Mouse (Mus musculus) CH12.LX (cell line): ENCODE data around the gene Dcaf15. TPM values are rescaled to one million over a fixed set of nuclear protein-coding genes. Genes with fewer than 3 reads are reported as not detected.

Experiments used
- DNase-seq: peaks from one replicate; pipeline ENCODE4 v3.0.0-alpha.2; 2013; ENCODE audit errors: extremely low read depth
- H3K27ac ChIP-seq: 2 replicates; pipeline ENCODE4 v1.5.1; 2012; ENCODE audit warnings: low read depth, mild to moderate bottlenecking, control low read depth, moderate library complexity; ENCODE audit not compliant: insufficient read depth
- H3K27me3 ChIP-seq: replicated peaks from 2 replicates; pipeline ENCODE3; 2012; ENCODE audit warnings: inconsistent platforms
- H3K36me3 ChIP-seq, 2 experiments: replicated peaks in 1 of 2; 2 replicates each; pipeline versions ENCODE3 to v1.6.1; 2012; ENCODE audit warnings: inconsistent platforms in 1 of 2, low read length in 1 of 2, mild to moderate bottlenecking in 1 of 2, mixed read lengths in 1 of 2, moderate library complexity in 1 of 2; ENCODE audit not compliant: control insufficient read depth in 1 of 2, insufficient read depth in 1 of 2
- H3K4me1 ChIP-seq, 2 experiments: 2 replicates each; pipeline ENCODE4 v1.6.1; 2012; ENCODE audit warnings: inconsistent platforms in 1 of 2, moderate library complexity in 1 of 2; ENCODE audit not compliant: insufficient read depth in 2 of 2, control insufficient read depth in 1 of 2
- H3K4me2 ChIP-seq: 2 replicates; pipeline ENCODE4 v1.6.1; 2012; ENCODE audit warnings: low read depth, mild to moderate bottlenecking, control low read depth; ENCODE audit not compliant: poor library complexity, insufficient read depth, severe bottlenecking
- H3K4me3 ChIP-seq, 3 experiments: fragments of 150-350 bp in 1 of 3; sonication (generic) in 1 of 3; replicated peaks in 1 of 3; 2 replicates each; pipeline versions ENCODE3 to v1.5.1; 2011 to 2012; ENCODE audit warnings: low read depth in 2 of 3, low read length in 2 of 3, mild to moderate bottlenecking in 2 of 3, moderate library complexity in 2 of 3, control low read depth in 1 of 3, improper control_type of control experiment in 1 of 3, inconsistent platforms in 1 of 3, mixed read lengths in 1 of 3; ENCODE audit not compliant: poor library complexity in 1 of 3
- H3K79me2 ChIP-seq: replicated peaks from 2 replicates; pipeline ENCODE4 v1.6.1; 2012; ENCODE audit warnings: mild to moderate bottlenecking, moderate library complexity; ENCODE audit not compliant: control insufficient read depth, poor library complexity, insufficient read depth, severe bottlenecking; ENCODE audit errors: extremely low read depth
- H3K9ac ChIP-seq: 2 replicates; pipeline ENCODE4 v1.6.1; 2012; ENCODE audit warnings: low read depth, mild to moderate bottlenecking, control low read depth, moderate library complexity; ENCODE audit not compliant: insufficient read depth
- H3K9me3 ChIP-seq: replicated peaks from 2 replicates; pipeline ENCODE3; 2012; ENCODE audit warnings: low read length, inconsistent platforms, mixed read lengths
- BHLHE40 ChIP-seq: IDR thresholded peaks from 2 replicates; pipeline ENCODE4 v1.6.1; 2011; ENCODE audit warnings: mild to moderate bottlenecking, low read depth, low read length, improper control_type of control experiment
- CHD1 ChIP-seq: IDR thresholded peaks from 2 replicates; pipeline ENCODE4 v1.6.1; 2012; ENCODE audit warnings: low read depth, low read length, improper control_type of control experiment, inconsistent platforms
- CHD2 ChIP-seq: IDR thresholded peaks from 2 replicates; pipeline ENCODE4 v1.6.1; 2011; ENCODE audit warnings: low read length, improper control_type of control experiment
- CTCF ChIP-seq, 2 experiments: IDR thresholded peaks in 1 of 2; conservative IDR thresholded peaks in 1 of 2; 2 replicates each; pipeline ENCODE4 v1.5.1; 2011 to 2012; ENCODE audit warnings: low read depth in 2 of 2, low read length in 2 of 2, improper control_type of control experiment in 1 of 2, inconsistent platforms in 1 of 2, mild to moderate bottlenecking in 1 of 2, moderate library complexity in 1 of 2
- E2F4 ChIP-seq: IDR thresholded peaks from 2 replicates; pipeline ENCODE4 v1.6.1; 2011; ENCODE audit warnings: low read depth, low read length, improper control_type of control experiment; ENCODE audit not compliant: insufficient replicate concordance
- ELF1 ChIP-seq: IDR thresholded peaks from 2 replicates; pipeline ENCODE4 v1.6.1; 2014; ENCODE audit warnings: low read depth, mild to moderate bottlenecking, inconsistent platforms, low read length, improper control_type of control experiment
- EP300 ChIP-seq: IDR thresholded peaks from 2 replicates; pipeline ENCODE4 v1.6.1; 2011; ENCODE audit warnings: low read length, improper control_type of control experiment
- ETS1 ChIP-seq: conservative IDR thresholded peaks from 2 replicates; pipeline ENCODE4 v1.6.1; 2012; ENCODE audit warnings: low read depth, mild to moderate bottlenecking, inconsistent platforms, low read length, improper control_type of control experiment, moderate library complexity
- GABPA ChIP-seq: IDR thresholded peaks from 2 replicates; pipeline ENCODE4 v1.6.1; 2012; ENCODE audit warnings: low read depth, low read length, improper control_type of control experiment, inconsistent platforms; ENCODE audit not compliant: insufficient replicate concordance
- HCFC1 ChIP-seq: IDR thresholded peaks from 2 replicates; pipeline ENCODE4 v1.6.1; 2012; ENCODE audit warnings: low read depth, mild to moderate bottlenecking, inconsistent platforms, low read length, improper control_type of control experiment
- IRF4 ChIP-seq: IDR thresholded peaks from 2 replicates; pipeline ENCODE4 v1.6.1; 2014; ENCODE audit warnings: low read depth, mild to moderate bottlenecking, inconsistent platforms, low read length, improper control_type of control experiment
- JUN ChIP-seq: IDR thresholded peaks from 2 replicates; pipeline ENCODE4 v1.6.1; 2011; ENCODE audit warnings: low read depth, mild to moderate bottlenecking, low read length, improper control_type of control experiment, moderate library complexity; ENCODE audit not compliant: insufficient read depth
- JUND ChIP-seq: conservative IDR thresholded peaks from 2 replicates; pipeline ENCODE4 v1.6.1; 2011; ENCODE audit warnings: low read depth, low read length, improper control_type of control experiment
- KAT2A ChIP-seq: IDR thresholded peaks from 2 replicates; pipeline ENCODE4 v1.6.1; 2012; ENCODE audit warnings: low read length, improper control_type of control experiment, inconsistent platforms; ENCODE audit not compliant: insufficient replicate concordance
- MAFK ChIP-seq: IDR thresholded peaks from 2 replicates; pipeline ENCODE4 v1.6.1; 2011; ENCODE audit warnings: low read length, improper control_type of control experiment; ENCODE audit not compliant: insufficient replicate concordance
- MAX ChIP-seq: IDR thresholded peaks from 2 replicates; pipeline ENCODE4 v1.6.1; 2011; ENCODE audit warnings: low read length, improper control_type of control experiment
- MAZ ChIP-seq: IDR thresholded peaks from 2 replicates; pipeline ENCODE4 v1.6.1; 2012; ENCODE audit warnings: low read depth, mild to moderate bottlenecking, inconsistent platforms, low read length, improper control_type of control experiment, moderate library complexity
- MEF2A ChIP-seq: IDR thresholded peaks from 2 replicates; pipeline ENCODE4 v1.6.1; 2014; ENCODE audit warnings: low read depth, mild to moderate bottlenecking, inconsistent platforms, low read length, improper control_type of control experiment, borderline replicate concordance
- MXI1 ChIP-seq: IDR thresholded peaks from 2 replicates; pipeline ENCODE4 v1.6.1; 2011; ENCODE audit warnings: mild to moderate bottlenecking, low read depth, low read length, improper control_type of control experiment
- MYC ChIP-seq: IDR thresholded peaks from 2 replicates; pipeline ENCODE4 v1.6.1; 2011; ENCODE audit warnings: low read depth, mild to moderate bottlenecking, improper control_type of control experiment, low read length
- NELFE ChIP-seq: IDR thresholded peaks from 2 replicates; pipeline ENCODE4 v1.6.1; 2011; ENCODE audit warnings: low read depth, low read length, improper control_type of control experiment
- NRF1 ChIP-seq: IDR thresholded peaks from 2 replicates; pipeline ENCODE4 v1.6.1; 2014; ENCODE audit warnings: low read depth, mild to moderate bottlenecking, inconsistent platforms, low read length, improper control_type of control experiment, moderate library complexity
- PAX5 ChIP-seq: IDR thresholded peaks from 2 replicates; pipeline ENCODE4 v1.6.1; 2012; ENCODE audit warnings: low read length, inconsistent platforms, mixed read lengths
- POLR2A ChIP-seq: IDR thresholded peaks from 2 replicates; pipeline ENCODE4 v1.6.1; 2011; ENCODE audit warnings: low read depth, mild to moderate bottlenecking, improper control_type of control experiment, low read length
- POLR2AphosphoS2 ChIP-seq: IDR thresholded peaks from 2 replicates; pipeline ENCODE4 v1.6.1; 2011; ENCODE audit warnings: low read depth, low read length, improper control_type of control experiment
- RAD21 ChIP-seq: IDR thresholded peaks from 2 replicates; pipeline ENCODE4 v1.6.1; 2011; ENCODE audit warnings: low read depth, mild to moderate bottlenecking, low read length, improper control_type of control experiment, moderate library complexity
- RCOR1 ChIP-seq: conservative IDR thresholded peaks from 2 replicates; pipeline ENCODE4 v1.6.1; 2012; ENCODE audit warnings: low read depth, mild to moderate bottlenecking, inconsistent platforms, low read length, improper control_type of control experiment
- SIN3A ChIP-seq: IDR thresholded peaks from 2 replicates; pipeline ENCODE4 v1.6.1; 2012; ENCODE audit warnings: low read length, improper control_type of control experiment, inconsistent platforms
- SMC3 ChIP-seq: IDR thresholded peaks from 2 replicates; pipeline ENCODE4 v1.6.1; 2011; ENCODE audit warnings: low read depth, low read length, improper control_type of control experiment
- TBP ChIP-seq: conservative IDR thresholded peaks from 2 replicates; pipeline ENCODE4 v1.6.1; 2011; ENCODE audit warnings: low read depth, low read length, improper control_type of control experiment
- TCF12 ChIP-seq: IDR thresholded peaks from 2 replicates; pipeline ENCODE4 v1.6.1; 2014; ENCODE audit warnings: low read depth, mild to moderate bottlenecking, inconsistent platforms, low read length, improper control_type of control experiment
- UBTF ChIP-seq: IDR thresholded peaks from 2 replicates; pipeline ENCODE4 v1.6.1; 2012; ENCODE audit warnings: low read depth, mild to moderate bottlenecking, inconsistent platforms, low read length, improper control_type of control experiment, moderate library complexity
- USF1 ChIP-seq: IDR thresholded peaks from 2 replicates; pipeline ENCODE4 v1.6.1; 2014; ENCODE audit warnings: low read depth, mild to moderate bottlenecking, inconsistent platforms, low read length, improper control_type of control experiment
- USF2 ChIP-seq: conservative IDR thresholded peaks from 2 replicates; pipeline ENCODE4 v1.6.1; 2011; ENCODE audit warnings: low read depth, low read length, improper control_type of control experiment
- ZC3H11A ChIP-seq: IDR thresholded peaks from 2 replicates; pipeline ENCODE4 v1.6.1; 2012; ENCODE audit warnings: low read depth, mild to moderate bottlenecking, inconsistent platforms, low read length, improper control_type of control experiment
- ZKSCAN1 ChIP-seq: IDR thresholded peaks from 2 replicates; pipeline ENCODE4 v1.6.1; 2012; ENCODE audit warnings: low read depth, inconsistent platforms, low read length, improper control_type of control experiment, borderline replicate concordance
- ZMIZ1 ChIP-seq: IDR thresholded peaks from 2 replicates; pipeline ENCODE4 v1.6.1; 2012; ENCODE audit warnings: low read depth, mild to moderate bottlenecking, inconsistent platforms, low read length, improper control_type of control experiment
- ZNF384 ChIP-seq: IDR thresholded peaks from 2 replicates; pipeline ENCODE4 v1.6.1; 2012; ENCODE audit warnings: low read depth, low read length, improper control_type of control experiment, inconsistent platforms
- dilution Hi-C: fragments of 300-500 bp; cut with MboI; formaldehyde crosslinking; loops from 2 replicates; pipeline ENCODE4 v1.14.3; 2020; ENCODE audit warnings: low sequenced_read_pairs; ENCODE audit not compliant: extremely low pct_unique_long_range_greater_than_20kb, extremely low pct_ligation_motif_present
- in situ Hi-C: fragments of 300-500 bp; cut with MboI; formaldehyde crosslinking; loops from 3 replicates; pipeline ENCODE4 v1.14.3; 2019; ENCODE audit warnings: low sequenced_read_pairs, low pct_ligation_motif_present, low pct_unique_long_range_greater_than_20kb, mixed read lengths
- polyA plus RNA-seq: library from polyadenylated mRNA; unstranded; fragments of >175 nt; gene quantifications from 2 replicates; pipeline ENCODE4 v1.2.1, GENCODE M21; 2012; ENCODE audit warnings: low read depth; ENCODE audit not compliant: insufficient read length
- total RNA-seq, 2 experiments: library from RNA; depleted of rRNA; stranded (reverse); fragments of 300-350 nt in 1 of 2; fragments of >200 nt in 1 of 2; gene quantifications; 2 replicates each; pipeline ENCODE4 v1.2.3; 2012 to 2014

Gene Dcaf15
- total and polyA plus RNA-seq, 3 experiments = 39.3 to 50.7 (median 47.9) TPM

DNA sequence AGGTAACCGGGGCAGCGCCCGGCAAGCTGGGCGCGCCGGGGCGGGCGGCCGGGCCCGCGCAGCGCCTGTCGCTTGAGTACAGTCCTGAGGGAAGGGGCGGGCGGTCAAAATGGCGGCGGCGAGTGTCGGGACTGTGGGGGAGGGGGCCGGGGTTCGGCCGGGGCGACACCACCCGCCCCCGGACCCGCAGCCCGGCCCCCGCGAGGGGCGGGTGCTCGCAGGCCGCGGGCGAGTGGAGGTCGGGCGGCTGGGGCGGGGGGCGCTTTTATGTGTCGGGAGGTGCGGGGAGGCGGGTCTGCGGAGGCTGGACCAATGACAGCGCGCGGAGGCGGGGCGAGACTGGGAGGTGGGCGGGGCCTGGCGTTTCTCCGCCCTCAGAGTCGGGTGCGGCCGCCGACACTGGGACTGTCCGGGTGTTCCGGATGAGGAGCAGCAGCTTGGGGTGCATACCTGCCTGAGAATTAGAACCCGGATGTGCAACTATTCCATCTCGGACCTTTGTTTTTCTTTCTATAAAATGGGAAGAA is 37.5 kb downstream of the Dcaf15 start:
- Histone ChIP-seq H3K27ac (peak overlapping the region; percentile 73), H3K9me3 (no peaks in the 10 kb centered on the region), H3K4me2 (peak overlapping the region; percentile 81), H3K79me2 (peaks cover 14% of the 10 kb centered on the region; the same call in 1 of the 2 replicates), H3K27me3 (no peaks in the 10 kb centered on the region), H3K36me3 (peaks cover 0 to 14% of the 10 kb centered on the region in 2 experiments), H3K4me3 (peak overlapping the region; percentile 61 to 81 (median 70)), H3K4me1 (peaks cover 25 to 66% of the 10 kb centered on the region in 2 experiments), H3K9ac (peak overlapping the region; percentile 92)
- in situ Hi-C loops = no loop called here
- dilution Hi-C loops = no loop called here
- TF ChIP-seq MEF2A (no peak), ZNF384 (no peak), MAZ (peak; percentile 73; the same call in 1 of the 2 replicates), BHLHE40 (no peak), JUND (no peak), CHD1 (no peak), RAD21 (no peak), POLR2AphosphoS2 (no peak), MAX (no peak), MYC (no peak), CHD2 (no peak), TCF12 (no peak), ZKSCAN1 (no peak), IRF4 (0 out of 2 replicates have a peak, but pooled peaks have one; percentile 32), JUN (no peak), NRF1 (peak; percentile 36), EP300 (no peak), USF1 (no peak), PAX5 (no peak), RCOR1 (no peak), SIN3A (no peak), MAFK (no peak), E2F4 (no peak), ZC3H11A (no peak), UBTF (no peak), GABPA (no peak), NELFE (peak; percentile 49), ZMIZ1 (no peak), ETS1 (no peak), CTCF (conservative IDR thresholded peaks at IDR 0.05 in 1 of 2, IDR thresholded peaks at IDR 0.05 in 1 of 2; ENCODE audit: low read depth in 2 of 2, low read length in 2 of 2) (no peak), SMC3 (no peak), ELF1 (peak; percentile 78), KAT2A (no peak), HCFC1 (no peak), TBP (peak; percentile 43; the same call in 1 of the 2 replicates), USF2 (no peak), MXI1 (no peak; the same call in 1 of the 2 replicates), POLR2A (peak; percentile 56)
- peak; percentile 85 for DNase-seq
